Mouse (Mus musculus) spleen, adult 2 months (tissue): ENCODE measurements at regions not wholly inside any gene's neighbourhood (a gene's known extent, or its start where the extent isn't known, plus 50 kb on each side); places are given as distances from the start of the nearest gene placed in this dataset.

Source experiments
- DNase-seq, 2 experiments: peaks; one replicate each; pipeline versions ENCODE4 v3.0.0 to v3.0.0-alpha.2; 2012 to 2021; ENCODE audit warnings: low spot score in 2 of 2, low read depth in 1 of 2
- H3K27ac ChIP-seq: fragments of 200-500 bp; 2 replicates; pipeline ENCODE4 v1.5.1; 2012; ENCODE audit warnings: low read length, inconsistent platforms; ENCODE audit not compliant: insufficient read depth
- H3K27me3 ChIP-seq: fragments of 200-500 bp; 2 replicates; pipeline ENCODE4 v1.6.1; 2012; ENCODE audit warnings: mild to moderate bottlenecking, moderate library complexity, low read length, inconsistent platforms; ENCODE audit not compliant: control insufficient read depth, insufficient read depth
- H3K36me3 ChIP-seq: fragments of 200-500 bp; 2 replicates; pipeline ENCODE4 v1.6.1; 2012; ENCODE audit warnings: mild to moderate bottlenecking, low read length, inconsistent platforms; ENCODE audit not compliant: control insufficient read depth, insufficient read depth
- H3K4me1 ChIP-seq: fragments of 200-500 bp; 2 replicates; pipeline ENCODE4 v1.6.1; 2011; ENCODE audit warnings: inconsistent platforms; ENCODE audit not compliant: control insufficient read depth, insufficient read depth, insufficient read length
- H3K4me3 ChIP-seq: fragments of 200-500 bp; 2 replicates; pipeline ENCODE4 v1.5.1; 2011; ENCODE audit warnings: mild to moderate bottlenecking, inconsistent platforms; ENCODE audit not compliant: insufficient read depth, insufficient read length; ENCODE audit errors: extremely low read depth
- CTCF ChIP-seq: fragments of 200-500 bp; IDR thresholded peaks from 2 replicates; pipeline ENCODE4 v1.5.1; 2011; ENCODE audit warnings: mild to moderate bottlenecking, inconsistent platforms; ENCODE audit not compliant: insufficient read depth, insufficient read length, insufficient replicate concordance; ENCODE audit errors: extremely low read depth
- POLR2A ChIP-seq: fragments of 200-500 bp; IDR thresholded peaks from 2 replicates; pipeline ENCODE4 v1.6.1; 2011; ENCODE audit warnings: low read depth, low read length, inconsistent platforms
- WGBS: fragments of 180-500 bp; shearing (Covaris S2); methylation state at CpG from one replicate; pipeline ENCODE4 v1.1.7; 2018; 5-methylcytosine and 5-hydroxymethylcytosine counted together

DNA sequence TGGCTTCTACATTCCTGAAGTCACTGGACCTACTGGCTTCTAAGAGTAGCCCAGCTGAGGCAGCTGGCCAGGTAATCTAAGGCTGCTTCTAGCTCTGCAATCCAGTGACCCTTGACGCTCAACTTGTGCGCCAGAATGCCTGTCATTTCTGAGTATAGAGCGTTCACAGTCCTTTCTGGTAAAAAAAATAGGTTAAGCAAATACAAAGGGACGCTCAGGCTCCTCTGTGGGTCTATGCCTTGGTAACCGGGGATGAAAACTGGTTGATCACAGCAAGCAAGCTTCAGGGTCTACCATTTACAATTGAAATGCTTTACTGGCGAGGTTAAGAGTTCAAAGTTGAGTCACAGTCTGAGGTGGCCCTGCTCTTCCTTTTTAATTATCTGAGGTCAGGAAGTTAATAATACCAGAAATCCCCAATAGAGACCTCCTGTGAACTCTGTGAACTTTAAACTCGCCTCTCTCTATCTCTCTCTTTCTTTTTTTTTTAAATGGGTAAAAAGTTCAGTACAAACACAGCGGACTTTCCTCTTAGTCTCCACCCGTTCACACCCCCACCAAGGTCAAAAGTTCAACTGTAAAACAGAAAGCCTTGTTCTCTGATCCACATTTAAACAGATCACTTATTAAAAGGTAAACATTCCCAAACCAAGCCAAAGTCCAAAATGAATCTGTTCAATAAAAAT is 148.6 kb downstream of the Nrip1 start:
- H3K27ac ChIP-seq, result peak overlapping the region; percentile 60
- H3K4me1 ChIP-seq, result peaks cover 5% of the 10 kb centered on the region; the same call in 1 of the 2 replicates
- H3K27me3 ChIP-seq, result no peaks in the 10 kb centered on the region
- no peak for DNase-seq
- H3K36me3 ChIP-seq, result no peaks in the 10 kb centered on the region
- WGBS, result 67% methylated on average over 9 of the region's 9 CpGs
- H3K4me3 ChIP-seq, result no peak overlapping the region
- TF ChIP-seq POLR2A, result no peak
- TF ChIP-seq CTCF, result no peak

DNA sequence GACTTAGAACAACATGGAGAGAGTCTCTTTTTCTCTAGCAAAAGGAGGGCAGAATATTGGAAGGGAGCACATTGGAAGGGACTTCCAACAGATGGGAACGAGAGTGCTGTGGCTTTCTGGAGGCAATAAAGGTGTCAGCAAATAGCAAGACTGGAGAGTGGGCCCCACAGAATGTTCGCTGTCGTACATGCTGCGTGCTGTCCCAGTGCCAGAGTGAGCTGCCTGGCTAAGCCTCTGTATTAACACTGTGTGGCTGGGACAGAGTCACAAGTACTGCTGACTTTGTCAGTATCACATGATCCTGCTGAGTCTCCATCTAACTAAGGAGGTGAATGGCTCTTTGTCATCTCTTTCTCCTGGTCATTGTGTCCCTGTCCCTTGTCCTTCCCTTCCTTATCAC is 149.9 kb downstream of the Nrip1 start:
- H3K4me3 ChIP-seq, result no peak overlapping the region
- H3K27ac ChIP-seq, result no peak overlapping the region
- peaks cover 5% of the 10 kb centered on the region; the same call in 1 of the 2 replicates for H3K4me1 ChIP-seq
- DNase-seq, result no peak
- H3K27me3 ChIP-seq, result no peaks in the 10 kb centered on the region
- no peaks in the 10 kb centered on the region for H3K36me3 ChIP-seq
- TF ChIP-seq CTCF (no peak), POLR2A (no peak)
- 90% methylated on average over 4 of the region's 4 CpGs for WGBS

DNA sequence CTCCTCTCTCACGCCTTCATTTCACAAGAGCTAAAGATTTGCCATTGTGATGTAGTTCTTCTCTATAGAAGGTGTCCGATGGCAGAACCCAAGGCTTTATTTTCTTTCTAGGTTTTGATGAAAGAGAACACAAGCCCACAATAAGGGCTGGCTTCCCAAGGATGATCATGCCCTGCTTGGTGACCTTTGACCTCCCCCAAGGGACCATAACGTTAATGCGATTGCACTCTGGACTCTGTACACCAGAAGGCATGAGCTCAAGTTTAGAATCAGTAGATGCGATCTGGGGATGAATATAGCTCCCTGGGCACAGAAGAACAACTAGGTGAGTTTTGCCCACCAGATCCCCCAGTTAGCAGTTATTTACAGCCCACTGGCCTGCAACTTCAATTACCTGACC is 150.7 kb downstream of the Nrip1 start:
- no peaks in the 10 kb centered on the region for H3K36me3 ChIP-seq
- no peak overlapping the region for H3K27ac ChIP-seq
- peaks cover 5% of the 10 kb centered on the region; the same call in 1 of the 2 replicates for H3K4me1 ChIP-seq
- no peak overlapping the region for H3K4me3 ChIP-seq
- no peak for DNase-seq
- H3K27me3 ChIP-seq, result no peaks in the 10 kb centered on the region
- WGBS, result 96% methylated on average over 5 of the region's 5 CpGs
- TF ChIP-seq CTCF, result no peak
- no peak for TF ChIP-seq POLR2A

DNA sequence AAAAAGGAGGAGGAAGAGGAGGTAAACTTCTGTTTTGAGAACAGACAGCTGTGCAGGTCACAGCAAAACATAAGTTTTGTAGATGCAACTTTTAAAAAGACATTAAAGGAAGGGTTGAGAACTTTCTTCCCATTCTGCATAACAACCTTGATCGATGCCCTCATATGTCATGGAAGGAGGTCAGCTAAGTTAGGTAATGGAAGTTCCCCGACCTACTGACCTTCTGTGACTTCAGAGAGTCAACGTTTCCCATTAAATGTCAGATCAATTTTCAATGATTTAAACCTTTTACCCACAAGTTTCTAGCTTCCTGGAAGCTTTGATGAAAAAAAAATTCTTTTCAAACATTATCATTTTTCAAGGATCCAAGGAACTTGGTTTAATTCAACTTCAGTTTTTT is 153.2 kb downstream of the Nrip1 start:
- no peak for DNase-seq
- Histone ChIP-seq H3K27ac (no peak overlapping the region), H3K27me3 (no peaks in the 10 kb centered on the region), H3K4me1 (peaks cover 2% of the 10 kb centered on the region; the same call in 1 of the 2 replicates), H3K4me3 (no peak overlapping the region), H3K36me3 (no peaks in the 10 kb centered on the region)
- TF ChIP-seq CTCF (no peak), POLR2A (no peak)
- 74% methylated on average over 3 of the region's 3 CpGs for WGBS

DNA sequence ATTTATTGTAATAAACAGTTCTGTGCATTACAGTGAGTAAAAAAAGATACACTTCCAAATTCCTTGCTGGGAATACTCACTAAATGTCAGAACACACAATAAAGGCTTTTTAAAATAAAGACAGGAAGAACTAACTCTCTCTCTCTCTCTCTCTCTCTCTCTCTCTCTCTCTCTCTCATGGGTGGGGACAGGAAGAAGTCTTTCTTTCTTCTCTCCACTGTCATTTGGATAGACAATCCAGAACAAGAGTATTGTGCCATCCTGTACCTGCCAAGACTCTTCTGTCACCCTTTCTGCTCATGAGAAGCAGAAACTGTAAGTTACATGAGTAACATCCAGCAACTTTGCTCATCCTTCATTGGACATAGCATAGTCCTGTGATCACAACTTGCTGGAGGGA is 154.4 kb downstream of the Nrip1 start:
- Histone ChIP-seq H3K36me3 (no peaks in the 10 kb centered on the region), H3K27ac (no peak overlapping the region), H3K27me3 (no peaks in the 10 kb centered on the region), H3K4me3 (no peak overlapping the region), H3K4me1 (no peaks in the 10 kb centered on the region)
- DNase-seq, result no peak
- TF ChIP-seq POLR2A, result no peak
- TF ChIP-seq CTCF, result no peak

DNA sequence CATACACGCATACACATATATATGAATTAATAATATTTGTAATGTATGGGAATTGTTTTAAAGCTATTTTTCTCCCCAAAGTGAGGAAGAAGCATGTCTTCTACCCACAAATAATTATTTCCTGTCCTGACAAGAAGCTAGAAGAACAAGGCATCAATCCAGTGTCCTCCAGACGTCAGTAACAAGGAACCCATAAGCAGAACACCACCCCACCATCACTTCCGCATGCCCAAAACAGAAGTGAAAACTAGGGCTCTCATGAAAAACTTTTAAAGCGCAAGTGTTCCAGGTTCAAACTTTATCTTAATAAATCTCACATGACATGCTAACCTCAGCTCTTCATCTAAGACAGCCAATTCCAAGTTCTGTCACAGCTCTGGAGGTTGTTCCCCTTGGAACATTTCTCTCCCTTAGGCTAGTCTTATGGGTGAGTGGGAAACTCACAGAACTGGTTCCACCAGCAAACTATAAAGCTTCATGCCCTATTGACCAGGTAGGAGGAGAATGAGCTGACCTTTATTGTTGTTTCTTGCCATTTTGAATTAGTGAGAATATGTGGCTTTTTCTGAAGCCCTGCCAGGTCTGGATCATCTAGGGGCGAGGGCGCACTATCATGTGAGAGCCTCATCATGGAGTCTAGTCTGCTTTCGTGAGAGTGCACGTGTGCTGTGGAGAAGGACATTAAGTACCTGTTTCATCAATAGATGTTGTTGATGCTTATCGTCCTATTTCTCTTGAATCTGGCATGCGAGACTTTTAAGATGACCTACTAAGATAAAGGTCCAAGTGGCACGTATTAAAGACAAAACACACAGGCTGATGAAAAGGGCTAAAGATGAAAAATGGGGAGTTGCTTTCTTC is 155.1 kb downstream of the Nrip1 start:
- Histone ChIP-seq H3K36me3 (no peaks in the 10 kb centered on the region), H3K27me3 (no peaks in the 10 kb centered on the region), H3K4me3 (no peak overlapping the region), H3K27ac (no peak overlapping the region), H3K4me1 (no peaks in the 10 kb centered on the region)
- WGBS, result 77% methylated on average over 11 of the region's 11 CpGs
- TF ChIP-seq CTCF, result no peak
- no peak for TF ChIP-seq POLR2A
- no peak for DNase-seq

DNA sequence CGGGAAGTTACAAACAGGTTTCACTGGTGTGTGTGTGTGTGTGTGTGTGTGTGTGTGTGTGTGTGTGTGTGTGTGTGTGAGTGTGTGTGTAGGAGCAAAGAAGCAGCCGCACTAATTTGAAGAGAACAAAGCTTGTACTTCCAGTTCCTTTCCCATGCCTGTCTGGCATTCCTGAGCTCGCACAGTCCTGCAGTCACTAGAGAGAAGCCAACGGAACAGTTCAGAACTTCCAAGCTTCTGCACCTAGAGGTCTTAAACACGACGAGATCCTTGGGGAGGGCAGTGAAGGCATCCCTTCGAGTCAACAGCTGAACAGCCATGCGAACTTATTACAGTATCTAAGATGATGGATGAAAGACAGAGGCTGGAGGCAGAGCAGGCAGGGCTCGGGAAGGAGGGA is 157.4 kb downstream of the Nrip1 start:
- H3K27ac ChIP-seq, result no peak overlapping the region
- no peaks in the 10 kb centered on the region for H3K36me3 ChIP-seq
- WGBS, result 73% methylated on average over 8 of the region's 9 CpGs
- H3K4me1 ChIP-seq, result no peaks in the 10 kb centered on the region
- no peak for DNase-seq
- no peaks in the 10 kb centered on the region for H3K27me3 ChIP-seq
- TF ChIP-seq CTCF (no peak), POLR2A (no peak)
- no peak overlapping the region for H3K4me3 ChIP-seq
